Mouse (Mus musculus): ENCODE measurements around the gene Rabgap1.
"Not testable (repeated sequence)": the region's sequence is repeated elsewhere in the genome, so short reads cannot be mapped to it uniquely, and the experiment has no call there.

Rabgap1 gene

DNA sequence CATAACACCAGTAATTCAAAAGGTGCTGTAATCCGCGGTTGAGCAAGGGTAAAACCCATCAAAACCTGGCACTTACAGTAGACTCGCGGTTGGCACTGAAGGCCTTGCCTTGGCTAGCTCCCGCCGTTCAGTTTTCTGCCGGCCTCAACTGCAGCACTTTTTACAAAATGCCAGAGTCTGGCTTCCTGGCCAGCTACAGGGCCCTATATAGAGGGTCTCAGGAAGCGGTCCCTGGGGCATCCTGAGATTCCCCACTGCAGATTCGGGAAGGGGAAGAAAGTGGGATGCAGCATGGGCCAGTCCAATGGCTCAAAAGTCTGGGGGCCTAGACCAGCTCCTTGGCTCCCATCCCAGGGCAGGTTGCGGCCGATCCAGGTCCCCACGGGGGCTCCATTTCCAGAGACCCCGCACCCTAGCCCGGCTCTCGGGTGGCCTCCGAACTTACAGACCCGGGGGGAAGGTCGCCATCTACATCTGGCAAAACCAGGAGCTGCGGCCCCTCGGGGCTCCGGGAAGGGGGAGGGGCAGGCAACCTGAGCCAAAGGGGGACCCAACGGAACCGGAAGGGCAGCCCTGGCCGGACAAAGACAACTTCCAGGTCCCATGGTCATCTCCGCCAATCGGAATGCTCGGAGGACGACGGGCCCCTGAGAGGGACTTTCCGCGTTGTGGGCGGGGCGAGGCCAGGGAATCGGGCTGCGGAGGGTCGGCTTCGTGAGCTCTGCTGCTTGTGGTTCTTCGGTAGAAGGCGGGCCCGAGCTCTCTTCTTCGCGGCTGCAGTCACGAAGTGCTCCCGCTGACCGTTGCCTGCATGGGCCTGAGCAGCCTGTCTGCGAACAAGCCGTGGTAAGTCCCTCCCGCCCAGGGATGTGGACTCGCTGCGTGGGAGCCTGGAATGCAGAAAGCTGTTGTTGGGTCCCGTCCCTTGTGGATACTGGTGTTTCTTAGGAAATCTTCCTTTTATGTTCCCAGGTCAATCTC is at the start of gene Rabgap1, which contains the start of the genes Zbtb26 and Zbtb6:
Gene Rabgap1 (plus strand): TSS at position 669 of the 981 bp plus-strand sequence.
Gene Zbtb26 (minus strand): TSS at position 525 of the 981 bp plus-strand sequence.
Gene Zbtb6 (minus strand): TSS at position 561 of the 981 bp plus-strand sequence.
- peak; percentile 87 for DNase-seq (ENCODE audit: low spot score)

DNA sequence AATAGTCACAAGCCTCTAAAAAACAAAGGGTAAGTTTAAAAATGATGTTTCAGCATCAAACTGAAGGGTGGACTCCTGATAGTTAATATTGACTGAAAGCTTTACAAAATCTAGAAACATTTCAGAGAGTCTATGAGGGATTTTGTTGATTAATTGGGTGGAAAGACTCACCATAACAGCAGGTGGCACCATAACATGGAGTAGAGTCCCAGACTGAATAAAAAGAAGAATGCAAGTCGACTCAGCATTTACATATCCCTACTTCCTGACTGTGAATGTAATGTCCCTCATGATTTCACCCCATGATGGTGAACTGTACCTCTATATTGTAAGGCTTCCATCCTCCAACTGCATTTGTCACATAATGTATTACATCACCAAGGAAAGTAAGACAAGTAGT is 47.5 kb upstream of the Rabgap1 start:
- DNase-seq (ENCODE audit: low spot score) = no peak

DNA sequence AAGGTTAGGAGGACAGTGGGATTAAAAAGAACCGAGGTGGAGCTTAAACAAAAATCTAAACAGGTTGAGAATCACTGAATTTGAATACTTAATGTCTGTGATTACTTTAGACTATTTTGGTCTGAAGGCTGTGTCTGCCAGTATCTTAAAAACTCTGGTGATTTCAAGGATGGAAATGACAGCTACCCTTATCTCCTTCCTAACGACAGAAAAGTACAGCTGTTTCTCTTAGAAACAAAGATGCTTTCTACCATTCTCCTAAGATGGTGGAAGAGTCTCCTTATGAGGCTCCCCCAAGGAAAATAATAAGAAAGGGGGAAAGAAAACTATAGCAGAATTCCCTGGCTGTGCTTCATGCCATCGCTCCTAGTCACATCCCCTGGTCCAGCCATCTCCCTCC is 21.2 kb upstream of the Rabgap1 start:
- DNase-seq (ENCODE audit: low spot score) = no peak

DNA sequence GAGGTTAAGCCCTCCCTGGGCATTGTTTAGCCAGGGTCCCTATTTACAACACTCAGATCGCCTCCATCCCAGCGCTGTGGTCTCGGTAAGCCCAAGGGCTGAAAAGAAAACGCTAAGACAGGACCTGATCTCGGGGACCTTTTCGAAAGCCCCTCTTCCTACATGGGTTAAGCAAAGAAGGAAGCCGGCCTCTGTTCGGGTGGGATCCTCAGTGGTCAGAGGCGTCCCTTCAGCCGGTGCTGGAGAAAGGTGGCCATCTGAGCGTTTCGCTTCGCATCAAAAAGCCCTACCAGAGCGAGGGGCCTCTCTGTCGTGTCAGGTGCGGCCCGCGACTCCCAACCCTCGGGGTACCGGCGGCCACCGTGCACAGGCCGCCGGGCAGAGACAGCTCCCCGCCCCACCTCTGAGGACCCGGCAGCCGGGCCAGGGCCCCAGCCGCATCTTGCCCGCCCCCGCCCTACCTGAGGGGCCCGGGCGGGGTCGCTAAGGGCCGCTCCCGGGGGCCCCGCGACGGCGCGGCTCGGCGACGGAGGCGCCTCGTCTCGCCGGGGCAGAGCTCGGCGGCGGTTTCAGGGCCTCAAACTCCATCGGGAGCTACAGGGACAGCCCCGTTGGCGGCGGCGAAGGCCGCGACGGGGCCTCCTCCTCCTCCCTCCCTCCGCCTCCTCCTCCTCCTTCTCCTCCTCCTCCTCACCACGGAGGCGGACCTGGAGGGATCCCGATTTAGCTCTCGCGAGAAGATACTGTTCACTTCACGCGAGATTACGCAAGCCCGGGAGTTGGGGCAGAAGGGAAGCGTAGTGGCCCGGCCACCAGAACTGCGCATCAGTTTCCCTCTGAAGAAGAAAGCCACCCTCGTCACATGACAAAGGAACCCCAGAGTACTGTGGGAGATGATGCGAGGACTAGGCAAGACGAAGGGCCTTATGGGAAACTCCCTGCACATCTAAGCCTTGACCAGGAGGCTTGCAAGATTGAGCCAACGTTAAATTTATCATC is 20.5 kb upstream of the Rabgap1 start, which contains the start of gene Rc3h2:
Gene Rc3h2 (minus strand): TSS at position 598 of the 999 bp plus-strand sequence.
- DNase-seq (ENCODE audit: low spot score) = peak; percentile 94

DNA sequence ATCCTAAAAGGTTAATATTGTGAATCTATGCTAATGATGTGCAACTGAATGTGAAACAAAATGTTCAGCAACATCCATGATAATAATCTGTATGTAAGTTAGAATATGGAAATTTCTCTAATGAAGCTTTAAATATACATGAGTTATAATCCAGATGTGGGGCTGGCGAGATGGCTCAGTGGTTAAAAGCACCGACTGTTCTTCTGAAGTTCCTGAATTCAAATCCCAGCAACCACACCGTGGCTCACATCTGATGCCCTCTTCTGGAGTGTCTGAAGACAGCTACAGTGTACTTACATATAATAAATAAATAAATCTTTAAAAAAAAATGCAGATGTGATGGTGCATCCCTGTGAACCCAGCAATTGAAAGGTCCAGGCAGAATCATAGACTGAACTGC is 19.4 kb upstream of the Rabgap1 start:
- no peak for DNase-seq (ENCODE audit: low spot score)

DNA sequence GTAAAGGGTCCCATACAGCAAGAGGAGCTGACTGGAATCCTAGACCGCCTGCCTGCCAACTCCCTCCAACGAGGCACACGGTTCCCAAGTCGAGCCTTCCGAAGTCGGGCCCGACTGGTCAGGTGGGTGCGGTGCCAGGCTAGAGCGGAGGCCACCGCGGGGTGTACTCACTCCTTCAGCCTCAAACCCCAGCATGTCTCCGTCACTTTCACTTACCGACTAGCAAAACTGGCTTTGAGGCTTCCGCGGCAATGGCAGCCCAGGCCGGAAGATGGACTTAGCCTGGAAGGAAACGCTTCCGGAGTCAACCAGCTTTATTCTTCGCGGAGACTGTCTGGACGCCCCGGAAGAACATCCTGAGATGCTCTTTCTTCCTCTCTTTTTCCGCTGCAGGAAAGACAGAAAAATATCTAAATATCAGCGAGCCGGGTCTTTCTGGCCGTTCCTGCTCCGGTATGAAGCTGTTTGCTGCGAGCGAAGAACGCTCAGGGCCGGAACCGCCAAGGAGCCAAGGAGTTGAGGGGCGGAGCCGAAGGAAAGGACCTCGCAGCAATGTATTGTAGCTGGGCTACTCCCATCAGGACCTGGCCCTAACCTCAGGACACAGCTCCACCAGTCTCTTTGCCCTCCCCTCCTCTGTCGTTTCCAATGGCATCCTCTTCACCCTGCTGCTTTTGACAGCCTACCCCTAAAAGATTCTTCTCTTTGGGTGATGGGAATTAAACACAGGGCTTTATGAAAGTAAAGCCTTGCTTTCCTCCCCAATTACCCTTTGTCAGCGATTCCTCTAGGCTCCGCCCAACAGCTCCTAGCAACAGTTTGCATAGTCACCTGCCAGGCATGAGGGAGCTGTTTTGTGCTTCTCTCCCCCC is 12.2 kb upstream of the Rabgap1 start:
- DNase-seq (ENCODE audit: low spot score) = peak; percentile 84

DNA sequence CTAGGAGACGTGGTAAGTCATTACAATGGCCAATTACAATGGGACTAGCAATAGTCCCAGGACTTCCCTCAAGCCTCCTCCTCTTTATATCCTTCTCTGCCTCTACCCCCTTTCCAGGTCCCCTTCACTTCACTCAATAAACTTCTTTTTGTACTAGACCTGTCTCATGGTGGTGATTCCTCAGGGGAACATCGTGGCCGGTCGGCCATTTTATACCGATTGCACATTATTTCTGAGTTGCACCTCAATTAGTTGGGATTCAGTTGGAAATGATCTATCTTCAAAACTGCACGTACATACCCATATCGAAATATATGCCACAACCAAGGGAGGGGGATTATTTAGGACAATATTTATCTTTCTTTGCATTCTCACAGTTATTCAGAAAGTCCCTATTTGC is 11.5 kb upstream of the Rabgap1 start:
- DNase-seq (ENCODE audit: low spot score) = no peak

DNA sequence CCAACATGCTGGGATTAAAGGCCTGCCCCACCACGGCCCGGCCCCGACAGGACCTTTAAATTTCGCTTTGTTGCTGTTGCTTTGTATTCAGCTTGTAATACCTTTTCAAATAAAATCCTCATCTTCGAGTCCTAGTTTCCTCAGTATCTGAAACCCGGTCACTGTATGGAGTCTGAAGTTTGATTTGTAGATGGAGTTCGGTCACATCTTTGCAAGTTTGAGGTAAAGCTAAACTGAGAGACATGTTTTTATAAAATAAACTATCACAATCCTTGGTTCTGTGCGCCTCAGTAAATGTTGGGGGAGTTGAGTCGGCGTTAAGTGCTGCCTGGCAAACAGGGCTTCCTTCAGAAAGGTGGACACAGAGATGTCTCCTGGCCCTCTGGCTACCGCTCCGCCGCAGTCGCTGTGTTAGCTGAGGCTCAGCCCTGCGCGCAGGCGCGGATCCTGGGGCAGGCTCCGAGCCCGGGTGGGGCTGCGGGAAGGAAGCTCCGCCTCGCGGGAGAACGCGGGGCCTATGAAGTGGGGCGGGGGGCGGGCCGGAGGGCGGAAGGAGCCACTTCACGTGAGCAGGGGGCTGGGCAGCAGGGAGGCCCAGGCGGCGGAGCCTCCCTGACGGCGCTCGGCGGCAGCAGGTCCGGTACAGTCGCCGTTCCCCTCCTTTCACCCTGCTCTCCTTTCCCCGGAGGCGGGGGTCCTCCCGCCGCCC is 8.7 kb downstream of the Rabgap1 start:
- peak; percentile 84 for DNase-seq (ENCODE audit: low spot score)

DNA sequence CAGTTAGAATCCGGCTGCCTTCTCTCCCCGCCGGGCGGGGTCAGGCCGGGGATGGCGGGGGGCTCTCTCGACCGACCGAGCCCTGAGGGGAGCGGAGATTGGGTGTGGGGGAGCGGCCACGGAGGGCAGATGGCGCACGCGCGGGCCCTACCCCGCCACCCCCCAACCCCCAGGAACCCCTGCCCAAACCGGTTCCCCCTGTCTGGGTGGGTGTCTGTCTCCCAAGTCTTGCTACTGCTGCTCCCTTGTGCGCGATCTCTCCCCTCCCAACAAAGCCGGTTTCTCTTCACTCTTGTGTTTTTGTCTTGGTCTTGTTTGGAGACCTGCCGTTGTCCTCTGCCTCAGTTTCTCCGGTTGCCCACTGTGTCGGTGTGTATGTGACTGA is 9.3 kb downstream of the Rabgap1 start:
- no peak for DNase-seq (ENCODE audit: low spot score)

DNA sequence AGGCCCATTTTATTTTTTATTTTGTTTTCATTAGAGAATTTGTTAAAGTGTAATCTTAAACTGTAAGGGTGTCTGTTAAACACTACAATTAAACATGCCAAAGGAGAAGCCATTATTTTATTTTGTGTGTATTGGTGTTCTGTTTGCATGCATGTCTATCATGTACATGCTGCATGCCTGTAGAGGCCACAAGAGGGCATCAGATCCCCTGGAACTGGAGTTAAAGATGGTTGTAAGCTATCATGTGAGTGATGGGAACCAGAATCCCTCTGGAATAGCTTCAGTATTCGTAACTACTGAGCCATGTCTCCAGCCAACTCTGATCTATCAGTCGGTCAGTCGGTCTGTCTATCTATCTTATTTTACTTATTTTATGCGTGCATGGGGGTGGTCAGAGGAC is 17.6 kb downstream of the Rabgap1 start:
- no peak for DNase-seq (ENCODE audit: low spot score)

DNA sequence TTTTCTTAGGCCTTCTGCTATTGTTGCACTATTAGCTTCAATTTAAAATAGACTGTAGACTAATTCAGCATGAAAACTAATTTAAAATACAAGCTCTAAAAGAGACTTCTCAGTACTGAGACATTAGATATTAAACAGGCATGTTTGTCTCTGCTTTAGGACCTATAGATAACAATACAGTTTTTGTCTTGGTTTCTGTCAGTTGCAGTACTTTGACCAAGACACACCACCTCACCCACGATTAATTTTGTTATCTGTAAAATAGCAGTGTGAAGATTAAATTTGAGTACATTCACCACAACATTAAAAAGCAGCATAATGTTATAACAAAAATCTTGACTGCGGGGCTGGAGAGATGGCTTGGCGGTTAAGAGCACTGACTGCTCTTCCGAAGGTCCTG is 23.2 kb downstream of the Rabgap1 start:
- no peak for DNase-seq (ENCODE audit: low spot score)

DNA sequence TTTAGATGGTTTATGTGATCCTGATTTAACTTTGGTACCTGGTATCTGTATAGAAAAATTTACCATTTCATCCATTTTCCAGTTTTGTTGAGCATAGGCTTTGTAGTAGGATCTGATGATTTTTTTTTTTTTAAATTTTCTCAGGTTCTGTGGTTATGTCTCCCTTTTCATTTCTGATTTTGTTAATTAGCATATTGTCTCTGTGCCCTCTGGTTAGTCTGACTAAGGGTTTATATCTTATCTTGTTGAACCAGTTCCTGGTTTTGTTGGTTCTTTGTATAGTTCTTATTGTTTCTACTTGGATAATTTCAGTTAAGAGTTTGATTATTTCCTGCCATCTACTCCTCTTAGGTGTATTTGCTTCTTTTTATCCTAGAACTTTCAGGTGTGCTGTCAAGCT is 36.5 kb downstream of the Rabgap1 start:
- DNase-seq (ENCODE audit: low spot score) = no peak

DNA sequence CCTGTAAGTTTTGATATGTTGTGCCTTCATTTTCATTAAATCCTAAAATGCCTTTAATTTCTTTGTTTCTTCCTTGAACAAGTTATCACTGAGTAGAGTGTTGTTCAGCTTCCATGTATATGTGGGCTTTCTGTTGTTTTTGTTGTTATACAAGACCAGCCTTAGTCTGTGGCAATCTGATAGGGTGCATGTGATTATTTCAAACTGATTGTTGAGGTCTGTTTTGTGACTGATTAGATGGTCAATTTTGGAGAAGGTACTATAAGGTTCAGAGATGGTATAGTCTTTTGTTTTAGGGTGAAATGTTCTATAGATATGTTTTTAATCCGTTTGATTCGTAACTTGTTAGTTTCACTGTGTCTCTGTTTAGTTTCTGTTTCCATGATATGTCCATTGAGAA is 37.0 kb downstream of the Rabgap1 start:
- no peak for DNase-seq (ENCODE audit: low spot score)

DNA sequence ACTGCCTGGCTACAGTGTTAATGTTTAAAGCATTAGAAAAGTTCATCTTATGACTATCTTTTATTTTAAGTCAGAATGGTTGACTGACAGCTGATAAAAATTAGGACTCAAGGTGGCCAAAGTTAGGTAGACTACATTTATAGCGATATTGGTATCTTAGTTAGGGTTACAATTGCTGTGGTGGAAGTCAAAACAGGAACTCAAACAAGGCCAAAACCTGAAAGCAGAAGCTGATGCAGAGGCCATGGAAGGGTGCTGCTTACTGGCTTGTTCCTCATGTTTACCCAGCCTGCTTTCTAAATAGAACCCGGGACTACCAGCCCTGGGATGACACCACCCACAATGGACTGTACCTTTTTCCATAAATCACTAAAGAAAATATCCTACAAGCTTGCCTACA is 41.1 kb downstream of the Rabgap1 start:
- DNase-seq (ENCODE audit: low spot score) = no peak

DNA sequence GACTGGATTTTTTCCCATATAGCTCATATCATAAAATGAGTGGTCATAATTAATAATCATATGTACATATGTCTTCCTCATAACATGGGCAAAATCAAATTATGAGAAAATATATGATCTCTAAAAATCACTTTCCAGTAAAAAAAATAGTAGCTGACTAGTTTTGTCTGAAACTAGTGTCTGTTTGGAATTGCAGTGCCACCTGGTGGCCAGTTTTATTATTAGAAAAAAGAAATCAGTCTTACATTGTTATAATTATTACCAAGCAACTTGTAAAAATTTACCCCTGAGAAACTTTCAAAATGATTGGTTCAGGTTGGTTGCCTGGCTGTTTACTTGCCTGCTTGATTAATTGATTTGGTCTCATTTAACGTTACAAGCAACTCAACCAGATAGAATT is 42.3 kb downstream of the Rabgap1 start:
- peak; percentile 9 for DNase-seq (ENCODE audit: low spot score)

DNA sequence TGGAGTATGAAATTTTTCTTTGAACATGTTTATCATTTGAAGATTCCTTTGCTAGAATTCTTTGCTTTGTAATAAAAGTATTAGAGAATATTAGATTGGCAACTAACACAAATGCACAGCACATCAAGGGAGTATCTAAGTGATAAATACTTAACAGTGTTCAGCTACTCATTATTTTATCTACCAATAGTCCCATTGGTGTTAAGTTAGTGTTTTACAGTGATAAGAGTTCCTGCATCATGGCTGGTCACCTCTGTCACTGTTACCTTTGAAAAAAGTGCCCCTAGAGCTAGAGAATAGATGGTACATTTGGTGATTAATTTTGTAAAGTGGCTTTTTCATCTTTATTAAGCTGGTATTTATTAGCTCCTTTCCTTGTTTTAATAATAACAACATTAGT is 43.3 kb downstream of the Rabgap1 start:
- no peak for DNase-seq (ENCODE audit: low spot score)

DNA sequence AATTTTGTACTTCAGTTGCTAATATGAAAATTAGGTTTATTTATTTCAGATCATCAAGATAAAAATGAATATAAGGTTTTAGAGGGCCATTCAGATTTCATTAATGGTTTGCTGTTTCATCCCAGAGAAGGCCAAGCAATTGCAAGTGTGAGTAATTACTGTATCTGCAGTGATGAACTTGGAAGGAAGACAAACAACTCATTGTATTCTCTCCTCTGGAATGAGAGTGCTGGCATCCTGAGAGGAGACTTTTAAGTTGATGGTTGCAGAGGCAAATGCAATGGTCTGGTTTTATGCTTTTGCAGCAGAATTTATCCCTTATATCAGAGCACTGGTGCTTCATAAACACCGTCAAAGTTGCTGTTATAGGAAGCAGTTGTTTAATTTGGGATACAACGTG is 45.9 kb downstream of the Rabgap1 start:
- no peak for DNase-seq (ENCODE audit: low spot score)

DNA sequence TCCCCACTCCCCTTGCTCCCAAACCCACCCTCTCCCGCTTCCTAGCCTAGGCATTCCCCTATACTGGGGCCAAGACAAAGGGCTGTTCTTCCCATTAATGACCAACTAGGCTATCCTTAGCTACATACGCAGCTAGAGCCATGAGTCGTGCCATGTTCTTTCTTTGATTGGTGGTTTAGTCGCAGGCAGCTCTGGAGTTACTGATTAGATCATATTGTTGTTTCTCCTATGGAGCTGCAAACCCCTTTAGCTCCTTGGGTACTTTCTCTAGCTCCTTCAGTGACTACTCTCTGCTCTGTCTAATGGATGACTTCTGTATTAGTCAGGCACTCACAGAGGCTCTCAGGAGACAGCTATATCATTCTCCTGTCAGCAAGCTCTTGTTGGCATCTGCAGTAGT is 54.2 kb downstream of the Rabgap1 start:
- no peak for DNase-seq (ENCODE audit: low spot score)

DNA sequence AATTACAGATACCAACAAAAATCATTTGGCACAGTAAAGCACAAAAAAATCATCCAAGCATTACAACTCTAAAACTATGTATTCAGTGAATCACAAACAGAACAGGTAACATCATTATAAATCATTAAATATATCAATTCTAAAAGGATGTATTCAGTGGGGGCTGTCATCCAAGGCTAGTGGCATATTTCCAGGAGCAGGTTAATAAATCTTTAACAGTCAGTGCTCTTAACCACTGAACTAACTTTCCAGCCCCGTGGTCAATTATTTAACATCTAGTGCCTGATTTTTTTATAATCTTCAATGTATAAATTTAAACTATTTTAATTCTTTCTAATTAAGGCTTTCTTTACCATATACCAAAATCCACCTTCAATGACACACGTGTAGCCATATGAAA is 62.8 kb downstream of the Rabgap1 start:
- DNase-seq (ENCODE audit: low spot score) = not testable (repeated sequence)

DNA sequence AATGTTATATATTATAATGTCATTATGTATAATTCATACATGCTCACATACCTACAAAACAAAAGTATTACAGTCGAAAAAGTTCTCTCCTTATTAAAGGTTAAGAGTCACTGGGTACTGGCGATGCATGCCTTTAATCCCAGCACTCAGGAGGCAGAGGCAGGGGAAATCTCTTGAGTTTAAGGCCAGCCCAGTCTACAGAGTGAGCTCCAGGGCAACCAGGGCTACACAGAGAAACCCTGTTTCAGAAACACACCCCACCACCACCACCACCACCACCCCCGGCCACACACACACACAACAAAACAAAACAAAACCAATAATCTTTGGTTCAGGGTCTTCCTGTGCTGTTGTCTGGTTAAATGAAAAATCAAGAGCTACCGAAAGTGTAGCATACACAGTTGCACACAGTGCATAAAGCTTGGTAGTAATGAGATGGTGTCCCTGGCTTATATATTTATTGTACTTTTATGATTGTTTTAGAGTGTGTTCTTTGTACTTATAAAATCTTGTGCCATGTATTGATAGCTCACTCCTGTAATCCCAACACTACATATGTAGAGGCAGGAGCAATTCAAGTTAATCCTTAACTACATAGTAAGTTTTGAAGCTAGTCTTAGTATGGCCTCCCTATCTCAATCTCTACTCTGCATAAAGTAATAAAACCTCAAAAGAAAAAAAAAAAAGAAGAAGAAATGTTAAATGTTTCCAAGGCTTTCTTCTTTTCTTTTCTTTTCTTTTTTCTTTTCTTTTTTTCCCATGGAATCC is 68.2 kb downstream of the Rabgap1 start:
- no peak for DNase-seq (ENCODE audit: low spot score)
